Mouse (Mus musculus): Measurements from ENCODE around the gene Sfxn4.

- TF ChIP-seq CTCF (IDR thresholded peaks at IDR 0.05; ENCODE audit: low read depth, low read length) = no peak
- no peak for TF ChIP-seq GATA2 (IDR thresholded peaks at IDR 0.05; ENCODE audit: borderline replicate concordance, low read depth, low read length)
Measured at GRCm38 (mm10) chr19:60845731-60846130, 15.5 kb downstream of the Sfxn4 start.

All from G1E (cell line).